Mouse (Mus musculus): ENCODE data around the gene Rad18. TPM values are rescaled to one million over a fixed set of nuclear protein-coding genes. Genes with fewer than 3 reads are reported as not detected.
"Not testable (repeated sequence)": the region's sequence is repeated elsewhere in the genome, so short reads cannot be mapped to it uniquely, and the experiment has no call there.

Rad18 gene
- total RNA-seq (2021), result 1 to 10 TPM; 8.7 TPM
- long read RNA-seq, experiment 1, partial matches to known transcripts, result 0 of 3 reads
- long read RNA-seq, experiment 1, other reads (novel, unspliced or antisense), result 3 of 3 reads
- long read RNA-seq, experiment 2, partial matches to known transcripts, result 0 of 2 reads
- long read RNA-seq, experiment 2, other reads (novel, unspliced or antisense), result 0 of 2 reads

DNA sequence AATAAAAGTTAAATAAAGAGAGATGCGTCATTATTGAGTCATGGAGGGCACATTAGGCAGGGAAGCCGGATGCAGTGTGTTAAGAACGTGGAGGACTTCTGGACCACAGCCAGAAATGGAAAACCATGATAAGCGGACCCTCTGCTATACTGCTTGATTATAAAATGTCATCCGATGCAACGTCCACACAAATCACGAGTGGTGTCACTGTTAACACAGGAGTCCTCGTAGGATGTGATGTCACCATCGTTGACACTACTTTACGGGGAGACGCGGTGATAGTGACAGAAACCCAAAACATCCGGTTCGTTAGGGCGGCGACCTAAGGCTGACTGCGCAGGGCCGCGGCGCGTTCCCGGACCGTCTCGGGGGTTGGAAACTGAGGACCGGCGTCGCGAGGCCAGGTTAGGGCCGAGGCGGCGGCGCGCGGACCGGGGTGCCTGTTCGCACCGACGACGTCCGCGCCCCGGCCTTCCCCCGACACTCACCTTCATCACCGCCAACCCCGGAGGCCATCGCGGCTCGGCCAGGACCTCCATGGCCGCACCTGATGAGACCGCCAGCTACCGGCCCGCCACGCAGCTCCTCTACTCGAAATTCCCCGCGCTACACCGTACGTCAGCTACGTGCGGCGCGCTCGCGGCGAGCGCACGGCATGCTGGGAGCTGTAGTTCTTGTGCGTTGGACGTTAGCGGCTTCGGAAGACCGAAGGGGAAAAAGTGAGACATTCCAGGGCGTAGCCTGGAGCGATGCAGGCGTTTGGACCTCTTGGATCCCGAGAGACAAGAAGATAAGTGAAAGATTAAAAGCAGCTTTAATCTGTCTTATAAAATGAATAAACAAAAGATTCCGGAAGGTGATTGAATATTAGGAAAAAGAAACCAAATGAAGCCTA lies at the start of gene Rad18:
TSS of gene Rad18 (minus strand) at position 631 of the 895 bp plus-strand sequence.
- DNase-seq (ENCODE audit: low spot score in 2 of 2), result peak; percentile 69 to 85

DNA sequence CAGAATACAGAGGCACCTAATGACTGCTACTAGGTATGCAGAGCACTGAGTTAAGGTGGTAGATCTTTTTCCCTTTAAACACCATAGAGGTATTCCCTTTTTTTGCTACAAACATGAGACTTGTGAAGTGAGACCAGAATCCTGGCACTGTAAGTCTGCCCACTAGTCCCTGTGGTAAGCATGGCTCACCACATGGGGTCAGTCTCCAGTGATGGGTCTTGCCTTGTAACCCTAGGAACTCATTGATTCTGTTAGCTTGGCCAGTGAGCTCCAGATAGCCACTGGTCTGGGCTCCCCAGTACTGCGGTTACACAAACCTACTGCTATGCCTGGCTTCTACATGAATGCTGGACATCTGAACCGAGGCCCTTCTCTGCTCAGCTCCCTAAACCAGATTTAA lies 45.8 kb upstream of the Rad18 start:
- DNase-seq (ENCODE audit: low spot score in 2 of 2), result no peak

DNA sequence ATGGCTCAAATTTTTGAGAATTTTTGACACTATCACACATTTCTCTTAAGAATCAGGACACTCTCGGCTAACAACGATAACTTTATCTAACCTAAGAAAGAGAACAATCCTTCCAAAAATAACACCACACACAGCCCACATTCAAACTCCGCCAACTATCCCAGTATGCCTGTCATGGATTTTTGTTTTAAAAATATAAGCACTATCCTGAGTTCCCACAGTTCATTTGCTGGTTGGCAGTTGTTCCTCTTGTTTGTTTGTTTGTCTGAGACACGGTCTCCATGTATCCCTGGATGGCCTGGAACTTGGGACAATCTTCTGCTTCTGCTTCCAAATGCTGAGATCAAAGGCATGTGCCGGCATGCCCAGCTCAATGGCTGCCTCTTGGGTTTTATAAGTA lies 45.3 kb upstream of the Rad18 start:
- DNase-seq (ENCODE audit: low spot score in 2 of 2), result no peak

DNA sequence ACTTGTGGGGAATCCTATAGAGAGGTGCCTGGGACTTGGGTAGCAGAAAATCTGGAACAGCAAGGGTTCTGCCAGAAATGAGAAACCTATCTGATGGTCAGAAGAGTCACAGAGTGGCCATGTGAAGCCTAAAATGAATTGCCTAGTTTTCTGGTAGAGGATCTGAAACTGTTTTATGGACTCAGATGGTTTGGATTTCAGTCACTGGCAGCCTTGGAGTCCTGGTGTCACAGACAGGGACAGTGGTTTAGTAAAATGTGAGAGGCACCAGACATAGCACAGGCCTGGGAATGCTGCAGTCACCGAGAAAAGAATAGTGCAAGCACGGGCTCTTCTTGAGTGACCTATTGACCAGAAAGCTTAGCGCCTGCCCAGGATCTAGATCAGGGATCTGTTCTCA lies 43.1 kb upstream of the Rad18 start:
- DNase-seq (ENCODE audit: low spot score in 2 of 2), result no peak

DNA sequence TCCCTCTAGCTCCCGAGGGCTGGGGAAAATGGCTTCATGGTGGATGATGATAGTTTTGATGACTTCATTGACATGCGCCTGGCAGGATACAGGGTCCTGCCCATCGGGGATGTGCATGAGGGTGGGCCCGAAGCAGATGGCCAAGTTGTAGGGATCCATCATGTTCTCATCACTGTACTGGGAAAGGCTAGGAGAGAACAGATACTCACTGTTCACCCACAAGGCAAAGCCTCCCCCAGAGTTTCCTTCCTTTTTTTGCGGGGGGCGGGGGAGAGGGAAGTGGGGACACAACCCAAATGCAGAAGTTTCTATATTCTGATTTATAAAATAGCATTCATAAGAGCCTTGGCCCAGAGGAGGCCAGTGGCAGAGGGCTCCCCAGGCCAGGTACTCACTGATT lies 42.4 kb upstream of the Rad18 start:
- no peak for DNase-seq (ENCODE audit: low spot score in 2 of 2)

DNA sequence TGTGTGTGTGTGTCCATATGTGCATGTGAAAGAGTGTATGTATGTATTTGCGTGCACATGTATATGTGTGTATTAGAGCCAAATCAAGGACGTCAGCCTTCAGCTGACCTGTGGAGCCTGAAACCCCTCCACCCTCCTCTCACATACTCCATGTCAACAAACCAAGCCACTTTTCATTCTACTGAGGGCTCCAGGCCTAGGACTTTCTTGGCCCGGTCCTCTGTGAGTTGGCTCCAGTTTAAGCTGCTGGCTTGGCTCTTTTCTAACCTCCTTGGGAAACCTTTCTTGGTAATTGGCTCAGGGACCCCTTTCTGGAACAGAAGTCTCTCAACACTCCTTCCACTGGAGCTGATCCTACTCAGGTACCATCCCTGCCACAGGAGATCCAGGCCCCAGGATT lies 40.0 kb upstream of the Rad18 start:
- DNase-seq (ENCODE audit: low spot score in 2 of 2), result no peak

DNA sequence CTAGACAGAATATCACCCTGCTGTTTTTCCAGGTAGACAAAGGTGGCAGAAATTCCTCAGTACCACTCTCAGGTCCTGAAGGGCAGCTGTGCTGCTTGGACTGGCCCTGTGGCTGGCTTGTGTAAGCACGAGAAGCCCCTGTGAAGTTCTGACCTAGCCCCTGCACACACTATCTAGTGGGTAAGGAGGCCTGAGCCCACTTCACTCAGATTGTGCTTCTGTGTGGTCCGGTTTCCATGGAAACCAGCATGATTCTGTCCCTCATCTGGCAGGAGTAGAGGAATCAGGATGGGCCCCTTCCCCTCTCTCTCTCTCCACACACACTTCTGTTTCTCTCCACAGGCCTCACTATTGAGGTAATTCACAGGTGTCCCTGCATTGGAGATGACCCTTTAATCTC lies 38.6 kb upstream of the Rad18 start:
- no peak for DNase-seq (ENCODE audit: low spot score in 2 of 2)

DNA sequence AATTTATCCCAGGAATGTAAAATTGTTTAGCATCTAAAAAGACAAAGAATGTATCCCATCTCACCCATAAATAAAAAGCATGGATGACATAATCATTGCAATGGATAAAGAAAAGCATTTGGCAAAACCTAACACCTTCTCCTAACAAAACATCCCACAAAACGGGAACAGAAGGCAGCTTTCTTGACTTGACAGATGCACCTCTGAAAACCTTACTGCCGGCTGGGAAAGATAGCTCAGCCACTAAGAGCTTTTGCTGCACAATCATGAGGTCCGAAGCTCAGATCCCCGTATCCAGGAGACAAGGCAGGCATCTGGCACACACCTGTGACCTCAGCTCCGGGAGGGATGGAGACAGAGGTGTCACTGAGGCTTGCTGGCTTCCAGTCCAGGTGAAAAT lies 37.5 kb upstream of the Rad18 start:
- DNase-seq (ENCODE audit: low spot score in 2 of 2), result no peak

DNA sequence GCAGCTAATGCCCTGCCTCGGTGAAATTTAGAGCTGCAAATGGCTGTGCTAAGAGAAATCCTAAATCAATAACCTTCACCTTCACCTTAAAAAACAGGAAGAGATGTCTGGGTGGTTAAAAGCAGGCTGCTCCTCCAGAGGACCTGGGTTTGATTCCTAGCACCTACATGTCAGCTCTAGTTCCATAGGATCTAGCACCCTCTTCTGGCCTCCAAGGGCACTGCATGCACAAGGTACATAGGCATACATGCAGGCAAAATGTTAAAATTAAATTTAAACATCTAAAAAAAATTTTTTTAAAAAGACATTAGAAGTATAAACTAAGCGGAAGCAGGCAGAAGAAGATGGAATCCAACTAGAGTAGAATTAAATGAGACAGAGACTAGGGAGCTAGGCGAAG lies 35.9 kb upstream of the Rad18 start:
- no peak for DNase-seq (ENCODE audit: low spot score in 2 of 2)

DNA sequence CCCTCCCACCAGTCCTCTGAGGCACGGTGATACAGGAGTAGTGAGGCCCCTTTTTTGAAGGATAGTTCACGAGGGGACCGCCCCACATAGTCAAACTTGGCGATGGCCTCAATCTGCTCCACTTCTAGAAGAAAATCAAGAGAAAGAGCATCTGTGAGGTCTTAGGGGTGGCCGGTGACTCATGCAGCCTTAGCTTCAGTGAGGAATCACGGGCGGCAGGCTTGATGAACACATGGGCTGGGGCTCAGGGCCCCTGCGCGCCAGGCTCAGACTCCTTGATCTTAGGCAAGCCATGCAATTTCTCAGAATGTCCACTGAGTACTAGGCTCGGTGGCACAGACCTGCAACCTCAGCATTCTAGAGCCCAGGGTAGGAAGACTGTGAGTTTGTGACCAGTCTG lies 34.9 kb upstream of the Rad18 start:
- no peak for DNase-seq (ENCODE audit: low spot score in 2 of 2)

DNA sequence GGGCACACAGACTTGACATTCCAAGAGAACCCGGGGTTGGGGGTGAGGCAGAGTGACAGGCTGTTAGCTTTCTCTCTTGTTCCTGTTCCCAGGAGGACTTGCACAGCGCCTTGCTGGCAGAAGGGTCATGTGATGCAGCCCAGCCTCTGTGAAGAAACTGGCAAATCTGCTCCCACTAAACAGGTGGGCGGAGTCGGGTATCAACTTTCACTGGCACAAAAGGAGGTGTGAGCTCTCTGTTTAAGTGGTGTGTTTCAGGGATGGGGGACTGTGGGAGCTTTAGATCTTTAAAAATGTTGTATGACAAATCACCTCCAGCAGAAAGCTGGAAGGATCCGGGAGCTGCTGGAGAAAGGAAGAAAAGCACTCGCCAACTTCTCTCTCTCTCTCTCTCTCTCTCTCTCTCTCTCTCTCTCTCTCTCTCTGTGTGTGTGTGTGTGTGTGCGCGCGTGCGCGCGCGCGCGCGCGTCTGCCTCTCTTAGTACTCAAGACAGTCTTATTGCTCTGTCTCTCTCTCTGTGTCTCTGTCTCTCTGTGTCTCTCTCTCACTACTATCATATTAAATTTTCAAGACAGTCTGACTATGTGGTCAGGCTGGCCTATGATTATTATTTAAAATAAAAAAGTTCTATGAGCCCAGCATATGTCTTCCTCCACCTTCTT lies 32.4 kb upstream of the Rad18 start:
- peak in 1 of 2 experiments; percentile 37 for DNase-seq (ENCODE audit: low spot score in 2 of 2)

DNA sequence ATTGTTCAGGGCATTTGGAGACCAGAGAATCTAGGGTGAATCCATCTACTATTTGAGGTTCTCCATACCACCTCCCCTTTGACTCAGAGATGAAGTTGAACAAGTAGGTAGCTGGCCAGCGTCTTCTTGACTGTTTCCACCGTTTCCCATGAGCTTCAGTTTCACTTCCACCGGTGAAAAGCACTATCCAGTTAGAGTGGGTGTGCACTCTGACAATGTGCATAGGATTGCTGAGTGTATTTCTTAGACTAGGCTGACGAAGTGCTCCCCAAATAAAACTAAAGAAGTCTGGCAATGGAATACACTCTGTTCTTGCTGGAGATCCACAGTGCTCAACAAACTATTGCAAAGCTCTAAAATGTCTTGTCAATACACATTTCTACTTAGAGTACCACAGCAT lies 29.0 kb upstream of the Rad18 start:
- DNase-seq (ENCODE audit: low spot score in 2 of 2), result no peak

DNA sequence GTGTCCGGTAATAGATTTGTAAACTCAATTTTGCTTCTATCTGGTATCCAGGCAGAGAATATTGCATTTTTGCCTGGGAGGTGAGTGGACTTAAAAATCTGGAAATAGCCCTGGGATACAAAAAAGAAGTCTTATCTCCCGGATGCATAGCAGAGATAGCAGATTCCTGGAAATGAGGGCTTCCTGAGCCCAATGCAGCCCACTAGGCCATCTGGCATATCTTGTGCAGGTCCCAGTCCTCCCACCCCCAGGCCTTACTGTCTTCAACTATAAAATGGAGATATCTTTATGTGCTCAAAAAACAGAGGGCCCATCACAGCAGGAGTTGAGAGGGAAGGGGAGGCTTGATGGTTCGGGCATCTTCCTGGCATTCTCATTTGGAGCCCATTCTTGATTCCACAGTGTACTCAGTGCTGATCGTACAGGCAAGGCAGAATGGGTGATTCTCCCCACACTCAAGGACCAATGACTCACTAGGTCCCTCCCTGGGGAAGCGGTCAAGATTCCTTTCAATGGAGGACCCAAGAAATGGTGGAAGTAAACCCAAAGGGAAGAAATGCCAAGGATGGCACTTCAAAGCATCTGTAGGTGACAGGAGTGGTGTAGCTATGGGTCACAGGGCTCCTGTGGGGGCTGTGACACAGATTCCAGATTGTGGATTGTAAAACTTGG lies 24.1 kb upstream of the Rad18 start:
- DNase-seq (ENCODE audit: low spot score in 2 of 2), result no peak

DNA sequence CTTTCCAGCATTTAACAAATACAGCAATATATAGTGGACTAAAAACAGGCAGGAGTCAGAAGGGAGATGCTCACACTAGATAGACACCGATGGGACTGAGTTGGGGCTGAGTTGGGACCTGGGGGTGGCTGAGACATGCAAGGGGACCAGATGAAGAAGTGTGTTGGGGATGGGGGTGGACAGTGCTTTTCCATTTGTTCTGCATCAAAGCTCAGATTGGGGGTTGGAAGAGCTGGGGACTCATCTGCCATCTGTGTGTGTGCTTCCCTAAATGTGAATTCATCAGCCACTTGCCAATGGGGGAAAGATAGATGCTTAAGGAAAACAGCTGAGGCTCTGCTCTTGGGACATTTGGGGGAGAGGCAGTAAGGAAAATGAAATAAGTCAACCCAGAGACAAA lies 23.5 kb upstream of the Rad18 start:
- DNase-seq (ENCODE audit: low spot score in 2 of 2), result no peak

DNA sequence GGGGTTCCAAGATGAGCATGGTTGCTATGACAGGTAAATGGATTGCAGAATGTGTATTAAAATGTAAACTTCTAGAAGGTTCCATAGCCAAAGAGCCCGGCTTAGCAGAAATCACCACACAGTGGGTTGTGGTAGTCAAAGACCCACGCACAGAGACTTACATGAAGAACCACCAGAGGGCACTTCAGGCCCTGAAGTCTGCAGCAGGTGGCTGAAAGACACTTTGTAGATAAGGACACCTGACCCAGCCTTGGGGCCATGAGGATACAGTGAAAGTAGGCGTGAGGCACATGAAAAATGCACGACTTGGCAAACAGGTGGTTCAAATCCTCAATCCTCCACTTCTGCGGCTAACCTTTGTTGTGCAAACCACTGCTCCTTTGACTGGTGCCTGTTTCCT lies 20.7 kb upstream of the Rad18 start:
- DNase-seq (ENCODE audit: low spot score in 2 of 2), result no peak

DNA sequence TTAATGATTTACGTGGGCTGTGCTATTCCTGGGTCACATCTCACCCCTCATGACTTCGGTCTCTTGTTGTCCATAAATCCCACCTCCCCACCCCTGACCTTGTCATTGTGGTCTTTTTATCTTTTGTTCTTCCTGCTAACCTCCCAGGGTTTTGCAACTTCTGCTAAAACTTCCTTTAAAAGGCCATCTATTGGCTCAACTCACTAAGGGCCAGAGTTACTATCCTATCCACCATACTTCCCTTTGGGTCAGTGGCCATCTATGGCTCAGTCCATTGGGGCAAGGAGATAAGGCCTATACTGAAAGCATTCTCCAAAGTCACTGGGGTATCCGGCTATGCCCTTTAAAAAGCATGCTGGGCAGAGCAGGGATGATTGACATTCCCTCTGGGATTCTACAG lies 17.5 kb upstream of the Rad18 start:
- DNase-seq (ENCODE audit: low spot score in 2 of 2), result no peak

DNA sequence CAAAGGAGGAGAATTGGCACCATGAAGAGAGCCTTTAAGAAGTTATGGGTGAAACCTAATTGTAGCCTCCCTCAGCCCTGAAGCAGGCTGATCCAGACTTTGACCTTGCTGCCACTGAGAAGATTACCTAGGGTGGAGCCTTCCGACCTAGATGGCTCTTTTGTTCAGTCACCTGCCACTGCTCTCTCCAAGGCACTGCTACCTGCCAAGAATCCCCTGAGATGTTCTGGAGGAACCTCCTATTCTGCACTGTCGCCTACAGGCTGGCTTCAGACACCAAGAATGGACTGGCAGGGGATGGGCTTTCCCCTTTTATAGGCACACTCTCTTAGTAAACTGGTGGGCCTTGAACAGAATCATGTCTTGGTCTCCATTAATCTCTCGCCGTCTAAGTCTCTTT lies 5.8 kb upstream of the Rad18 start:
- DNase-seq (ENCODE audit: low spot score in 2 of 2), result not testable (repeated sequence)

DNA sequence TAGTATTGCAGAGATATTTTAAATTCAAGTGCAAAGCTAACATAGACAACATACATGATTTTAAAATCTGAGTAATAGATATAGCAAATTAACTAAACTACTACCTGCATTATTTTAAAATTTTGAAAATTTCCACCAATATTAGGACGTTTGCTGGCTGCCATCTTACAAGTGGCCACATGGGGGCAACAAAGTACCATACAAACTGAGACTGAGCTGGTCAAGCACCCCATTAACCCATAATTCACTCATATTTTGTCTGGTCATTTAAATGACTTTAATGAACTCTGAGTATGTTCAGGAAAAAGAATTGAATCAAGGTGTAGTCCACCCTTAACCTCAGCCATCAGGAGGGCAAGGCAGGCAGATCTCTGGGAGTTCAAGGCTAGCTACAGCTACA lies 3.9 kb upstream of the Rad18 start:
- peak in 1 of 2 experiments; percentile 53 for DNase-seq (ENCODE audit: low spot score in 2 of 2)

DNA sequence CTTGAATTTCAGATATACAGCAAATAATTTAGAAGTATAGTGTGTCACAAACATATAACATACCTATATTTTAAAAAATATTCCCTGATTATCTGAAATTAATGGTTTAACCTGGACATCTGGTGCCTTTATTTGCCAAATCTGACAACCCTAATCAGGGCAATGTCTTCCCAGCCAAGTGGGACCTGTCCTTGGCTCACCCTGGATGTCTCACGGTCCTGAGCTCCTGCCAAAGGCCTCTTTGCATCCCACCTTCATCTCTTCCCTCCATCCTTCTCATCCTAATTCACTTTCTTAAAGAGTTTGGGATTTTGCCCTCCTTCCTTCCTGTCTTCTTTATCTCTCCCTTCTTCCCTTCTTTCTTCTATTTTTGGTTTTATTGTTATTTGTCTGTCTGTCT lies 2.6 kb upstream of the Rad18 start:
- DNase-seq (ENCODE audit: low spot score in 2 of 2), result no peak

DNA sequence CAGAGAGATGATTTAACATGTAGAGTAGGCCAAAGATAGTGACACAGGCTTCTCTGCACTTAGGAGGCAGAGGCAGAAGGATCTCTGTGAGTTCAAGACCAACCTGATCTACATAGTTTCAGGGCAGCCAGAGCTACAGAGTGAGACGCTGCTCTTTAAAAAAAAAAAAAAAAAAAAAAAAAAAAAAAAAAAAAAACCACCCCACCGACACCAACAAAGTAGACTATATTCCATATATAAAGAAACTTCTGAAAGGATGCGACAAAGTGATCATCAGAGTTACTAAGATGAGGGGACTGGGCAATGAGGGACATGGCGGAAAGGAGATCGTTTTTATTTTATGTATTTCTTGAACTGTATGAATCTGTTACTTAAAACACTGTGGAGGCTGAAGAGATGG lies 2.0 kb downstream of the Rad18 start:
- DNase-seq (ENCODE audit: low spot score in 2 of 2), result no peak

DNA sequence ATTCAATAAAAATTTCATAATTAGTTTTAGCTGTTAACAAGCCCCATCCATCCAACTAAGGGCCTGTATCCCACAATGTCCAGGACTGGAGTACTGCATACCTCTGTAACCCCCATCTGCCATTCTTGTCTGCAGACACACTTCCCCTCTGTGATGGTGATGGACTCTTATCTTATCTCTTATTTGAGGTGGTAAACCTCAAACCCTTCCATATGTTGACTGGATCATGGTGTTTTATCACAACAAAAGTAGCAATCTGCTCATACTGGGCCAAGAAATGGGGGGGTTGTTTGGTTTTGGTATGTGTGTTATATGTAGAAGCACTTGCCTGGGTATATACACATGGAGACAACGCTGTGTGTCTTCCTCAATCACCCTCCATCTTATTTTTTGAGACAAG lies 5.0 kb downstream of the Rad18 start:
- DNase-seq (ENCODE audit: low spot score in 2 of 2), result no peak

DNA sequence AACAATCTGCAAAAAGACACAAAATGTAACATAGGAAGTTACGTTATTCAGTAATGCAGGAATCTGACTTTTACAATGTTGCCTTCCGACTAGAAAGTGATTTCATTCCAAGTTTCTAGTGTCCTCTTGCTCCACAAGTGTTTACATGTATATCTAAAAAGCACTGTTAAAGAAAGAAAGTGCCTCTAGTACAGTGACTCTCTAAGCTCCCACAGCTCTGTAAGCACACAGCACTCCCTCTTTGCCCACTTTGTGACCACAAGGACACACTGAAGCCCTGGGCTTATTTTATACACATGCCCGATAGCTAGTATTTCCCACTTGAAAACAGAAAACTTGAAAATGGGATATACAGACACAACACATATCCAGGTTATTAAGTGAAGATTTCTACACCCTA lies 8.5 kb downstream of the Rad18 start:
- no peak for DNase-seq (ENCODE audit: low spot score in 2 of 2)

All from gastrocnemius, postnatal 4 days (tissue).